Mouse (Mus musculus): Measurements from ENCODE around the gene Scap. TPM values are rescaled to one million over a fixed set of nuclear protein-coding genes. Genes with fewer than 3 reads are reported as not detected.
"Not testable (repeated sequence)": the region's sequence is repeated elsewhere in the genome, so short reads cannot be mapped to it uniquely, and the experiment has no call there.

Scap gene
- total RNA-seq, 2 experiments from 2014 or later = 91.7 to 103 TPM

DNA sequence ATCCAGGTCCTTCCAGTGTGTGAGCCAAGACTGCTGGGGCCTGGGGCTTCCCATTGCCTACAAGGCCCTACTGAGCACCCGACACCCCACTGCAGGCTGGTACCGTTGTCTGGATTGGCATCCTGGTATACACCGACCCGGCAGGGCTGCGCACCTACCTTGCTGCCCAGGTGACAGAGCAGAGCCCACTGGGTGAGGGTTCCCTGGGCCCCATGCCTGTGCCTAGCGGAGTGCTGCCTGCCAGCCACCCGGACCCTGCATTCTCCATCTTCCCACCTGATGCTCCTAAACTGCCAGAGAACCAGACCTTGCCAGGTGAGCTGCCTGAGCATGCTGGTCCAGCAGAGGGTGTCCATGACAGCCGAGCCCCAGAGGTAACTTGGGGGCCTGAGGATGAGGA lies 46.3 kb downstream of the Scap start:
- DNase-seq (ENCODE audit: low spot score in 2 of 2) = no peak

GRCm38 (mm10) chr9:110380662-110381061 lies 47.6 kb downstream of the Scap start:
- no peak for DNase-seq (ENCODE audit: low spot score in 2 of 2)

- no peak for DNase-seq (ENCODE audit: low spot score in 2 of 2)
Measured at GRCm38 (mm10) chr9:110381292-110381691, 48.2 kb downstream of the Scap start.

DNA sequence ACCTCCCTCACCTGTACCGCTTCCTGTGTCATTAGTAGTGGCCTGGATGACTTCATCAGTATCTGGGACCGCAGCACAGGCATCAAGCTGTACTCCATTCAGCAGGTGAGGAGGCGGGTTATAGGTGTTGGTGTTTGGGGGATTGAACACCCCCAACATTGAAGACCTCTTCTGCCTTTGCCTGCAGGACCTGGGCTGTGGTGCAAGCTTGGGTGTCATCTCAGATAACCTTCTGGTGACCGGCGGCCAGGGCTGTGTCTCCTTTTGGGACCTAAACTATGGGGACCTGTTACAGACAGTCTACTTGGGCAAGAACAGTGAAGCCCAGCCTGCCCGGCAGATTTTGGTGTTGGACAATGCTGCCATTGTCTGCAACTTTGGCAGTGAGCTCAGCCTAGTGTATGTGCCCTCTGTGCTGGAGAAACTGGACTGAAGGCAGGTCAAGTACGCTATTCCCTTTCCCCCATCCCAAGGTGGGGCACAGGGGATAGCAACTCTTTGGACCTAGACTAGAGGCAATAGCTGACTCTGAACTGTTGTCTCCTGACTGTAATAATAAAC lies 51.4 kb downstream of the Scap start:
- DNase-seq (ENCODE audit: low spot score in 2 of 2) = no peak

- no peak for DNase-seq (ENCODE audit: low spot score in 2 of 2)
Measured at GRCm38 (mm10) chr9:110388011-110388410, 54.9 kb downstream of the Scap start.

GRCm38 (mm10) chr9:110390843-110391242 lies 57.8 kb downstream of the Scap start:
- DNase-seq (ENCODE audit: low spot score in 2 of 2) = no peak

GRCm38 (mm10) chr9:110393295-110393694 lies 60.2 kb downstream of the Scap start:
- DNase-seq (ENCODE audit: low spot score in 2 of 2) = no peak

GRCm38 (mm10) chr9:110400650-110401049 lies 67.6 kb downstream of the Scap start:
- DNase-seq (ENCODE audit: low spot score in 2 of 2) = no peak

DNA sequence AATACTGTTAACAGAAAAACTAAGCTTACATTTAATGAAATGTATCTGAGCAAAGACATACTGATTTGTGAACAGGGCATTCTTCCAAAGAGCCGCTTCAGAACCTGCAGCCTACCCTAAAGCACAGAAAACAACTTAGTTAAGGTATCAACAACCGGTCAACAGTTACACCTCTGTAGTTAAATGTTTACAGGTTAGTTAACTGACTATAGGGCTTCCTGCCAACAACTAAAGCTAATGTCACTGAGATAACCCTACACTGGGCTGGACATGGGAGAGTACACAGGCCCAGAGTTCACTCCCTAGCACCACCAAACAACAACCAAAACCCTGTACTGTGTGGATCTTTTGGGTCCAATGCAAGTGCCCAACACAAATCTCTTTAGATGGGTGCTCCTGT lies 69.6 kb downstream of the Scap start:
- DNase-seq (ENCODE audit: low spot score in 2 of 2) = no peak

GRCm38 (mm10) chr9:110403240-110403639 lies 70.2 kb downstream of the Scap start:
- not testable (repeated sequence) for DNase-seq (ENCODE audit: low spot score in 2 of 2)

GRCm38 (mm10) chr9:110407311-110408098 lies 74.4 kb downstream of the Scap start:
- DNase-seq (ENCODE audit: low spot score in 2 of 2) = peak in 1 of 2 experiments; percentile 14

GRCm38 (mm10) chr9:110408099-110408773 lies 75.1 kb downstream of the Scap start, which contains the start of gene Ptpn23:
Ptpn23 (minus strand) TSS chr9:110408213.
- peak; percentile 95 for DNase-seq (ENCODE audit: low spot score in 2 of 2)

DNA sequence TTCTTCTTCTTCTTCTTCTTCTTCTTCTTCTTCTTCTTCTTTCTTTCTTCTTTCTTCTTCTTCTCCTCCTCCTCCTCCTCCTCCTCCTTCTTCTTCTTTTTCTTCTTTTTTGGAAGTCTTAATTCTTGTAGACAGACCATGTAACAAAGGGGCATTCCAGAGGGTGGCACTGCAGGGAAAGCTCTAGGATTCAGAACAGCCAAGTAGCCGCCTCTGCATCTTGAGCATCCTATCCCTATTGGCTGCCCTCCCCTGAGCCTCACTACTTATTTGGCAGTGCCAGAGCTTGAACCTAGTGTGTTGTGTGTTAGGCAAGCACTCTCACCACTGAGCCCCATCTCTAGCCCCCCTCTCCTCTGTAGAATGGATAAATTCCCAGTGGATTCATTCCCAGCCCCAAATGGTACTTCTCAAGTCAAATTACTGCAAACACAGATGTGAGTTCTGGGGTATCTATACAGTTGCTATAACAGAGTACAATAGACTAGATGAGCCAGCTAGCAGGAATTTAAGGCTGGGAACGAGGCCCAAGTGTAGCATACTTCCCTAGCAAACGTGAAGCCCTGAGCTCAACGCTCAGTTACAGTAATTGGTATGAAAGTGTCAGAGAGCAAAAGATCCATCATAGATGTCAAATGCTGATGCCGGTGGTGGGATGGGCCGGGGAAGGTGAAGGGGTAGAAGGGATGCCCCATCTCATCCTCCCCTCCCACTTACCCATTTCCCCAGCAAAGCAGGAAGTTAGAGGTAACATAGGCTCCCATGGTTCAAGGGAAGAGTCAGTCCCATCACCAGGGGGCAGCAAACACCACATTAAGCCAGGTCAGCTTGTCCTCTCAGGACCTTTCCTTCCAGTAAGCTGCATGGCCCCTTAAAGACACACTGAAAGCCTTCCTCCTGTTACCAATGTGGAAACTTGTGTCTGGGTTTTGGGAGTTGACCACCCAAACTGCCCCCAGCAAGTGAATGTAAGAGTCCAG lies 78.1 kb downstream of the Scap start:
- DNase-seq (ENCODE audit: low spot score in 2 of 2) = peak; percentile 74 to 84

DNA sequence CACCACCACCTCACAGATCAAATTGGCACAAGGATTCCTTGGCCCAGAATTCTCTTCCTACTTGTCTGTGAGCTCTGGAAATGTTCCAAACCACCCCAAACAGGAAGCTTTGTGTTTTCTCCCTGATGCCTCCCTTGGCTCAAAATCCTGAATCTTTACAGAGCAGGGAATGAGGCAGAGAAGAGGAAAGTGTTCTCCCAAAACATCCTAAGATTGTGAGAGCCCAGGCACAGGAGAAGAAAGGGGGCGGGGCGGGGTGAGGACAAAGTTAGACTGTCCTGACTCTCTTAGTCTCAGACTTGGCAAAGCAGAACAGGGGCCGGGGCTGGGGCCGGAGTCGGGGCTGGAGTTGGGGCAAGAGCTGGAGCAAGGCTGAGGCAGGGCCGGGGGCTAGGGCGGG lies 79.8 kb downstream of the Scap start:
- DNase-seq (ENCODE audit: low spot score in 2 of 2) = no peak

- DNase-seq (ENCODE audit: low spot score in 2 of 2) = peak in 1 of 2 experiments; percentile 20
Measured at GRCm38 (mm10) chr9:110413785-110414184, 80.7 kb downstream of the Scap start.

DNA sequence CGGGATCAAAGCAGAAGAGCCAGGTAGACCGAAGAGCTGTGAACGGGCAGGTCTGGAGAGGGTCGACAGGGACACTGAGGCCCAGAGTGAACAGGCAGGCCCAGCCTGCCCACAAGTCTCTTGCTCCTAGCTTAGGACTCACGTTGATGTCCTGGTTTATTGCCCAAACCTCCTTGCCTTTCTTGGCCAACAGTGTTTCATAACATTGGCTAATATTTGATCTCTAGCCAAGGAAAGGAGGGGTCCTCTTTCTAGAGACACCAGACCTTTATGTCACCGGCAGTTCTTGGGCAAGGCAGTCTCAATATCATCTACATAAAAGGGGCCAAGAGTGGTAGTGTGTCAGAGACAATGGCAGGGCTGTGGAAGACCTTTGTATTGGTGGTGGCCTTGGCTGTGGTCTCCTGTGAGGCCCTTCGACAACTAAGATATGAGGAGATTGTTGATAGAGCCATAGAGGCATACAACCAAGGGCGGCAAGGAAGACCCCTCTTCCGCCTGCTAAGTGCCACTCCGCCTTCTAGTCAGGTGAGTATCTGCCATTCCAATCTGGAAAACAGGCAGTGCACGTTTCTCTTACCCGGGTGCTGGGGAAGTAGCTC lies 86.5 kb downstream of the Scap start, which contains the start of gene Ngp:
Gene Ngp (plus strand): TSS at position 237 of the 602 bp plus-strand sequence.
- no peak for DNase-seq (ENCODE audit: low spot score in 2 of 2)

DNA sequence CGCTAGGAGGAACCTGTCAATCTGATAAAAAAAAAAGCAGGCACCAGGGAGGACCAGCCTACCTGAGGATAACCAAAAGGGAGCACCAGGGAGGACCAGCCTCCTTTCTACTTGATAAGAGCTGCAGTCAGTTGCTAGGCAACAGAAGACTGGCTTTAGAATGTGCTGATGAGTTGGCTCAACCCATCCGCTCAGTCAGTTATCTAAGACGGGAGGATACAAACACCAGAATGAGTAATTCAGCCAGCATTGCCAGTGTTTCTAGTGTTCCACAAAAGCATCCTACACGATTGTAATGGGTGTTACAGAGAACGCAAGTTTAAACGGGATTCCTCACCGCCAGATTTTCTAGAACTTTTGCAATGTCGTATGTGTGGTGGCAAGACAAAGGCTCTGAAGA lies 98.2 kb downstream of the Scap start:
- peak; percentile 33 to 35 for DNase-seq (ENCODE audit: low spot score in 2 of 2)

- DNase-seq (ENCODE audit: low spot score in 2 of 2) = no peak
Measured at GRCm38 (mm10) chr9:110433045-110433444, 100.0 kb downstream of the Scap start.
